Mouse (Mus musculus) liver, embryonic 16.5 days (tissue): ENCODE results near the gene Clec1b. TPM values are rescaled to one million over a fixed set of nuclear protein-coding genes. Genes with fewer than 3 reads are reported as not detected.

Source experiments
- ATAC-seq: fragments of 200-750 bp; cut with Nextera tagmentation; 2 replicates; pipeline ENCODE4 v1.8.0; 2017; ENCODE audit warnings: low read depth, mild to moderate bottlenecking, moderate number of reproducible peaks, moderate library complexity
- H3K27ac ChIP-seq: fragments of 300-500 bp; sonication (generic); 2 replicates; pipeline ENCODE4 v1.5.1; 2014; ENCODE audit warnings: mild to moderate bottlenecking, low read length
- H3K27me3 ChIP-seq: fragments of 300-500 bp; sonication (generic); 2 replicates; pipeline ENCODE4 v1.6.1; 2014; ENCODE audit warnings: low read depth, low read length, mixed read lengths; ENCODE audit not compliant: control insufficient read depth, insufficient read depth
- H3K36me3 ChIP-seq: fragments of 300-500 bp; sonication (generic); 2 replicates; pipeline ENCODE4 v1.6.1; 2014; ENCODE audit warnings: mild to moderate bottlenecking; ENCODE audit not compliant: control insufficient read depth, insufficient read depth
- H3K4me1 ChIP-seq: fragments of 300-500 bp; sonication (generic); 2 replicates; pipeline ENCODE4 v1.6.1; 2014; ENCODE audit warnings: low read depth, low read length, mixed read lengths; ENCODE audit not compliant: control insufficient read depth
- H3K4me2 ChIP-seq: fragments of 300-500 bp; sonication (generic); 2 replicates; pipeline ENCODE4 v1.6.1; 2014; ENCODE audit warnings: low read depth, low read length, mixed read lengths
- H3K4me3 ChIP-seq: fragments of 300-500 bp; sonication (generic); 2 replicates; pipeline ENCODE4 v1.5.1; 2014; ENCODE audit warnings: low read depth, mild to moderate bottlenecking, low read length
- H3K9ac ChIP-seq: fragments of 300-500 bp; sonication (generic); 2 replicates; pipeline ENCODE4 v1.6.1; 2014; ENCODE audit warnings: low read depth, low read length
- H3K9me3 ChIP-seq: fragments of 300-500 bp; sonication (generic); replicated peaks from 2 replicates; pipeline ENCODE4 v1.6.1; 2016; ENCODE audit warnings: low read length; ENCODE audit not compliant: control insufficient read depth
- WGBS: fragments of 180-500 bp; shearing (Covaris S2); extraction: QIAGEN DNeasy Blood & Tissue Kit; methylation state at CpG from one replicate; pipeline ENCODE4 v1.1.7; 2014; ENCODE audit not compliant: insufficient replicate concordance; 5-methylcytosine and 5-hydroxymethylcytosine counted together
- polyA plus RNA-seq: library from polyadenylated mRNA; unstranded; fragments of >200 nt; fragmentation: Nextera tagmentation; extraction: Ambion mirVana; gene quantifications from 2 replicates; pipeline ENCODE4 v1.2.1, GENCODE M21; 2015

Gene Clec1b
- polyA plus RNA-seq, result 26.1 and 26.7 TPM in 2 replicates

GRCm38 (mm10) chr6:129396997-129397396 lies at the start of gene Clec1b:
Gene Clec1b (plus strand): TSS chr6:129397297.
- Histone ChIP-seq H3K4me1 (no peaks in the 10 kb centered on the region), H3K4me3 (no peak within 1 kb of the TSS), H3K27me3 (no peaks in the 10 kb centered on the region), H3K27ac (peak within 1 kb of the TSS; percentile 37; the same call in 1 of the 2 replicates), H3K36me3 (no peaks in the 10 kb centered on the region), H3K9ac (no peak within 1 kb of the TSS), H3K9me3 (no peaks in the 10 kb centered on the region), H3K4me2 (no peak within 1 kb of the TSS)
- no peak for ATAC-seq
- 45% methylated on average over 8 of the region's 8 CpGs for WGBS

DNA sequence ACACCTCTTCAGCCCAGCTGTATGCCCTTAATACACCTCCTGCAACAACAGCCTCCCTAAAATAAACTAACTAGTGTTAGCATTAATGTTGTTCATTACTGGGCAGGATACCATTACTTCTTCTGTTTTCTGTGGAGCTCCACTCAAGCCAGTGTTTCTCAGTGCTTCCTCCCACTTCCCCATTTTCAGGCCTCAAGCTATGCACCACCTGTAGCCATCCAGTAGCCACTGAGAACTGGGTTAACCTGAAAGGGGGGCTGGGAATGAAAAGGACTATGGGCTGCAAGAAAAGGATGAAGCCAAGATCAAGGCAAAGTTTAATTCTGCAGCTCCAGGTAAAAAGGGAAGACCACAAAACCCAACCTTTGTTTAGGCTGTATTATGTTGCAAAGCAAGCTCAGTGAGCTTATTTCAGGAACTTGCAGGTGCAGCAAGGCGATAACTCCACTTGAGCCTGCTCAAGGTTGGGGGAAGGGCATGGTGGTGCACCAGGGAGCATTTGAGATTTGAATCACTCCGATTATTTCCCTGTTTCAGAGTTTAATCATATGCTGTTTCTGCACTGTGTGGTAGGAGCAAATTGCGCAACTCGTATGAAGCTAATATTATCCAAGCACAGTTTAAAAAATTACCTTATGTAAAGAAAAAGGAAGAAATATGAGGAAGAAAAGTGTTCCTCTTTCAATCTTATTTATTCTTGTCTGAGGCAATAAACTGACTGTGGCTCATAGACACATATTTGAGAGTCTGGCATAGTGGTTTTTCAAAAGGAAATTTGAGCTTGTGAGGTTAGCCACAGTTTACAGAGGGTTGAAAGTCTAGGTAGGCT lies 47.4 kb upstream of the Clec1b start:
- H3K4me3 ChIP-seq, result 0 out of 2 replicates have a peak overlapping the region, but pooled peaks have one; percentile 22
- 11% methylated on average over 4 of the region's 4 CpGs for WGBS
- peak; percentile 50 for ATAC-seq
- peak overlapping the region; percentile 52 for H3K27ac ChIP-seq
- H3K4me1 ChIP-seq, result no peaks in the 10 kb centered on the region
- no peak overlapping the region for H3K9ac ChIP-seq
- no peaks in the 10 kb centered on the region for H3K36me3 ChIP-seq
- H3K4me2 ChIP-seq, result no peak overlapping the region
- H3K9me3 ChIP-seq, result no peaks in the 10 kb centered on the region; the same call in 1 of the 2 replicates
- no peaks in the 10 kb centered on the region for H3K27me3 ChIP-seq

GRCm38 (mm10) chr6:129351091-129351490 lies 46.0 kb upstream of the Clec1b start:
- peak overlapping the region; percentile 35 for H3K4me3 ChIP-seq
- 72% methylated on average over 3 of the region's 3 CpGs for whole genome bisulfite sequencing
- H3K4me2 ChIP-seq, result 0 out of 2 replicates have a peak overlapping the region, but pooled peaks have one; percentile 8
- H3K9me3 ChIP-seq, result no peaks in the 10 kb centered on the region; the same call in 1 of the 2 replicates
- H3K9ac ChIP-seq, result no peak overlapping the region
- H3K27me3 ChIP-seq, result no peaks in the 10 kb centered on the region
- no peaks in the 10 kb centered on the region for H3K4me1 ChIP-seq
- no peak for ATAC-seq
- H3K36me3 ChIP-seq, result no peaks in the 10 kb centered on the region
- H3K27ac ChIP-seq, result peak overlapping the region; percentile 37

GRCm38 (mm10) chr6:129355774-129356173 lies 41.3 kb upstream of the Clec1b start:
- Histone ChIP-seq H3K36me3 (no peaks in the 10 kb centered on the region), H3K27ac (no peak overlapping the region), H3K4me2 (no peak overlapping the region), H3K27me3 (no peaks in the 10 kb centered on the region), H3K9ac (no peak overlapping the region), H3K9me3 (no peaks in the 10 kb centered on the region), H3K4me1 (no peaks in the 10 kb centered on the region), H3K4me3 (no peak overlapping the region)
- WGBS, result 85% methylated on average over 2 of the region's 2 CpGs
- ATAC-seq, result no peak

- Histone ChIP-seq H3K4me3 (no peak overlapping the region), H3K9me3 (no peaks in the 10 kb centered on the region), H3K9ac (no peak overlapping the region), H3K36me3 (no peaks in the 10 kb centered on the region), H3K4me2 (no peak overlapping the region), H3K27ac (no peak overlapping the region), H3K4me1 (no peaks in the 10 kb centered on the region), H3K27me3 (no peaks in the 10 kb centered on the region)
- ATAC-seq, result peak; percentile 27; the same call in 1 of the 2 replicates
Measured at GRCm38 (mm10) chr6:129356430-129356829, 40.7 kb upstream of the Clec1b start.

DNA sequence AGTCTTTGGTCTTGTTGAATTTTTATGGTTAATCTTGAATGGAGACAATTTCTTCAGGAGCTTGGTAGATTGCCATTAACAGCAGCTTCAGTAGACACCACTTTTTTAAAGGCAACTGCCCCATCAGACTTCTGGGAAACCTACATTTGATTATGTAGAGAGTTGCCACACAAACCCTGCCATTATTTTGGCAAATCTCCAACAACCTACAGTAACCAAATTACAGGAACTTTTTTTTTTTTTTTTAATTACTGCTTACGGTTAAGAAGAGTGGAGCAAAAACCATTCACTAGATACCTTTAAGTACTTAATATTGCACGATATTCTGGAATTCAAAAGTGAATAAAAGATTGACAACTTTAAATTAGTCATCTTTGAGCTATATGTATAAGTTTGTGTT lies 37.6 kb upstream of the Clec1b start:
- 79% methylated on average over 2 of the region's 2 CpGs for WGBS
- H3K36me3 ChIP-seq, result no peaks in the 10 kb centered on the region
- ATAC-seq, result no peak

GRCm38 (mm10) chr6:129363942-129364341 lies 33.2 kb upstream of the Clec1b start:
- WGBS, result 40% methylated on average over 1 of the region's 1 CpGs
- no peak overlapping the region for H3K4me2 ChIP-seq
- no peak overlapping the region for H3K27ac ChIP-seq
- H3K27me3 ChIP-seq, result no peaks in the 10 kb centered on the region
- no peak overlapping the region for H3K4me3 ChIP-seq
- no peaks in the 10 kb centered on the region for H3K4me1 ChIP-seq
- no peaks in the 10 kb centered on the region for H3K9me3 ChIP-seq
- H3K9ac ChIP-seq, result no peak overlapping the region
- ATAC-seq, result no peak
- H3K36me3 ChIP-seq, result no peaks in the 10 kb centered on the region

More for the DNA sequence above, 37.6 kb upstream of the Clec1b start:
- no peaks in the 10 kb centered on the region for H3K4me1 ChIP-seq
- no peaks in the 10 kb centered on the region for H3K27me3 ChIP-seq
- H3K9ac ChIP-seq, result no peak overlapping the region
- H3K9me3 ChIP-seq, result no peaks in the 10 kb centered on the region
- H3K4me2 ChIP-seq, result no peak overlapping the region
- no peak overlapping the region for H3K4me3 ChIP-seq
- no peak overlapping the region for H3K27ac ChIP-seq

GRCm38 (mm10) chr6:129365959-129366359 lies 31.1 kb upstream of the Clec1b start:
- no peak overlapping the region for H3K9ac ChIP-seq
- H3K36me3 ChIP-seq, result no peaks in the 10 kb centered on the region
- WGBS, result 7% methylated on average over 6 of the region's 6 CpGs
- no peaks in the 10 kb centered on the region for H3K9me3 ChIP-seq
- H3K4me3 ChIP-seq, result no peak overlapping the region
- H3K27ac ChIP-seq, result no peak overlapping the region
- no peaks in the 10 kb centered on the region for H3K27me3 ChIP-seq
- H3K4me2 ChIP-seq, result no peak overlapping the region
- H3K4me1 ChIP-seq, result no peaks in the 10 kb centered on the region
- 0 out of 2 replicates have a peak, but pooled peaks have one; percentile 13 for ATAC-seq

- no peak overlapping the region for H3K27ac ChIP-seq
- no peak for ATAC-seq
- no peak overlapping the region for H3K9ac ChIP-seq
- H3K4me1 ChIP-seq, result no peaks in the 10 kb centered on the region
- H3K4me2 ChIP-seq, result no peak overlapping the region
- no peak overlapping the region for H3K4me3 ChIP-seq
- H3K9me3 ChIP-seq, result no peaks in the 10 kb centered on the region
- 55% methylated on average over 7 of the region's 7 CpGs for WGBS
- no peaks in the 10 kb centered on the region for H3K36me3 ChIP-seq
- no peaks in the 10 kb centered on the region for H3K27me3 ChIP-seq
Measured at GRCm38 (mm10) chr6:129369374-129370132, 27.5 kb upstream of the Clec1b start.
